ENCODE assay signal across 14 mouse cellular contexts in the genomic region with DNA sequence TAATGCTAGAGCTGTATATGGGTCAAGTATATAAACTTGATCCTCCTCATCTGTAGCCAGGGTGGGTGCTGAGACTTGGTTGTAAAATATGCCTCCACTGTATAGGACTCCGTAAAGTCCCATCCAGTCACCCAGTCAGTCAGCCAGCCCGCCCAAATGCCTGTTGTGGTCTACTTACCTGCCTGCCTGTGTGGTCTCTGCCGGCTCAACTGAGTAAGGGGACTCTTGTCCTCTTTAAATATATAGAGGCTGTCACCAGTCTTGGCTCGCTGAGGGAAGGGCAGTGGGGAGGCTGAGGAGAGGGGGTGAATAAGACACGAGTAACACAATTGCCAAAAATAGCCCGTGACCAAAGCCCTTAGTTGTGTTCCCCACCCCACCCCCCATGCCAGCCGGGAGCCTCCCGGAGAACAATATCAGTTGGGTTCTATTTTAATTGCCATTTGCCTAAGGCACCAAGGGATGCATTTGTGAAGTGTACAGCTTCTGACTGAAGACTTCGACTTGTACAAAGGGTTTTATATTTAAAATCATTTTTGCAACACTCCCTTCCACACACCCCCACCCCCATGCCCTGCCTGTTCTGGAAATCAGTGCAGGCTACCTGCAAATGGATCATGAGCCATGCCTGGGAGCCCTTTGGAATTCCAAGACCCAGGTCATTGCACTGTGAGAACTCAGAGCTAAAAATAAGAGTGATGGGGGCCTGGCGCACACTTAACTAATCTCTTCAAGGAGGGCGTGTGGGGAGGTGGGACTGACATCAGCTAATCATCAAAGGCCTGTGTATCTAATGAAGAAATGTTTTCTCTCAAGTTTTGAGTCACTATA. TPM values are rescaled to one million over a fixed set of nuclear protein-coding genes. Genes with fewer than 3 reads are reported as not detected.
A peak's percentile ranks its signal among the peaks of the same experiment; 100 is the strongest.
DNase-seq lines count a peak whose midpoint lies in the region; ATAC-seq lines count a peak whose summit lies in the region.
"Had no signal": no experiment of that assay in that cellular context is flagged by ENCODE, and none has a peak within 500 bp of the region (broad histone marks: within the 10 kb centered on the region; RNA-seq: fewer than 3 reads in every experiment).

Gene Csrp3, minus strand, starts transcription at position 214 of the 831 bp plus-strand sequence.

- H3K27ac ChIP-seq in hindbrain, embryonic 12.5 days, result no peak within 1 kb of the TSS
- H3K27ac ChIP-seq in hindbrain, embryonic 10.5 days, result no peak within 1 kb of the TSS
- H3K27ac ChIP-seq: embryonic facial prominence, embryonic 12.5 days; layer of hippocampus, adult 2 months; limb, embryonic 12.5 days had no signal

- peaks cover 49% of the 10 kb centered on the region for H3K27me3 ChIP-seq in hindbrain, embryonic 12.5 days
- peaks cover 67% of the 10 kb centered on the region for H3K27me3 ChIP-seq in hindbrain, embryonic 10.5 days (ENCODE audit: insufficient read depth, poor library complexity, severe bottlenecking)
- H3K27me3 ChIP-seq: embryonic facial prominence, embryonic 12.5 days; limb, embryonic 12.5 days had no signal

- H3K4me1 ChIP-seq in hindbrain, embryonic 12.5 days, result no peaks in the 10 kb centered on the region; the same call in 1 of the 2 replicates
- H3K4me1 ChIP-seq in hindbrain, embryonic 10.5 days (replicated peaks), result peaks cover 10% of the 10 kb centered on the region

- no peak within 1 kb of the TSS for H3K4me3 ChIP-seq in hindbrain, embryonic 12.5 days
- no peak within 1 kb of the TSS for H3K4me3 ChIP-seq in hindbrain, embryonic 10.5 days
- H3K4me3 ChIP-seq: embryonic facial prominence, embryonic 12.5 days; layer of hippocampus, adult 2 months; limb, embryonic 12.5 days had no signal

- H3K9ac ChIP-seq in hindbrain, embryonic 12.5 days, result no peak within 1 kb of the TSS
- H3K9ac ChIP-seq: embryonic facial prominence, embryonic 12.5 days; limb, embryonic 12.5 days had no signal

- H3K4me2 ChIP-seq in hindbrain, embryonic 12.5 days (replicated peaks), result no peak within 1 kb of the TSS
- H3K4me2 ChIP-seq: embryonic facial prominence, embryonic 12.5 days; limb, embryonic 12.5 days had no signal

- ATAC-seq in hindbrain, embryonic 12.5 days (ENCODE audit: low FRiP score), result 0 out of 2 replicates have a peak, but pooled peaks have one; percentile 48
- no peak for ATAC-seq in common myeloid progenitor, adult 5-6 weeks (replicated peaks; ENCODE audit: low read depth, poor library complexity, severe bottlenecking)

- H3K36me3 ChIP-seq in hindbrain, embryonic 12.5 days, result no peaks in the 10 kb centered on the region
- H3K36me3 ChIP-seq in hindbrain, embryonic 10.5 days, result no peaks in the 10 kb centered on the region
- H3K36me3 ChIP-seq: embryonic facial prominence, embryonic 12.5 days; limb, embryonic 12.5 days had no signal

- 51% methylated on average over 11 of the region's 11 CpGs for WGBS in hindbrain, embryonic 12.5 days
- 46% methylated on average over 11 of the region's 11 CpGs for WGBS in hindbrain, embryonic 10.5 days

- DNase-seq in hindbrain, embryonic 10.5 days (ENCODE audit: low spot score), result no peak
- DNase-seq in heart, adult 8-10 months (ENCODE audit: low spot score), result peak; percentile 63
- DNase-seq in heart, postnatal 4 days, result peak; percentile 79
- DNase-seq in kidney, postnatal 36 days, result no peak
- no peak for DNase-seq in kidney, postnatal 10 days
- DNase-seq in kidney, adult 18-20 months, result no peak
- DNase-seq: cerebellum, adult 11 months had no signal

- no peaks in the 10 kb centered on the region for H3K9me3 ChIP-seq in hindbrain, embryonic 12.5 days (replicated peaks)
- no peaks in the 10 kb centered on the region for H3K9me3 ChIP-seq in hindbrain, embryonic 10.5 days
- H3K9me3 ChIP-seq: embryonic facial prominence, embryonic 12.5 days; limb, embryonic 12.5 days had no signal

RNA-seq across cellular contexts. Expression of gene Csrp3, which starts in this region (rescaled TPM):
- polyA plus RNA-seq in hindbrain, embryonic 12.5 days (2016; fragmentation: Nextera tagmentation; extraction: Ambion mirVana), result 1.0 and 3.6 TPM in 2 replicates
- polyA plus RNA-seq in hindbrain, embryonic 10.5 days (2016; fragmentation: Nextera tagmentation; extraction: Ambion mirVana), result 0.44 TPM in 1 of 2 replicates, not detected in the other
- 8.3 and 20.8 TPM in 2 replicates for total RNA-seq in common myeloid progenitor, adult 5-6 weeks (2017)
- total RNA-seq in heart, adult 8-10 months (2022), result 1,000 to 10,000 TPM; 2,121 to 2,549 (median 2,255) TPM
- total RNA-seq in heart, postnatal 4 days (2021), result 1,000 to 10,000 TPM; 1,381 to 1,460 TPM
- total RNA-seq: layer of hippocampus, adult 2 months; neutrophil, adult 5-6 weeks had no signal
- polyA plus RNA-seq: intestine, embryonic 14.5 days had no signal

Comparison
In these comparisons a context has a peak if more than half of its experiments do, and no peak if none do; other contexts are left out.
1. RNA of gene Csrp3 (total RNA-seq): 2,121 to 2,549 TPM in heart, adult 8-10 months and 1,381 to 1,460 TPM in heart, postnatal 4 days; 8.3 to 20.8 TPM in common myeloid progenitor, adult 5-6 weeks; every median in the first group is over 10 times any median in the second.
2. DNase-seq: peak in heart, adult 8-10 months (single experiment) and heart, postnatal 4 days (single experiment); none in hindbrain, embryonic 10.5 days (single experiment), kidney, postnatal 36 days (0 of 2), kidney, postnatal 10 days (single experiment) and kidney, adult 18-20 months (single experiment).